In the genomic region with DNA sequence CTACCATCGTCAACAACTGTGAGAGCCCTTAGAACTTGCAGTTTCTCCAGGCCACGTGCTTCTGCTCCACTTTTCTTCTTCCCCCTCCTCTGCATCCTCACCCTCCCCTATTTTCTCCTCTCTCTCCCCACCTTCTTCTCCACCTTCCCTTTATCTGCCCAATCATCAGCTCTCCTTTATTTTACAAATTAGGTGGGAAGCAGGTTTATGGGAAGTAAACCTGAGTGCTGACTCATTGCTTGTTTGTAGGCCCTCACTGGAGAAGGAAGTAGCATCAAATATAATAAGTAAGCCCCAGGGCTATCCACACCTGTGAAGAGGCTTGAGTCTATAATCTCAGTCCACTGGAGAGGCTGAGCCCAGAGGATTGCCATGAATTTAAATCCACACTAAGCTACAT, we compare ENCODE assay signal across 26 mouse cellular contexts.
"Had no signal": no experiment of that assay in that cellular context is flagged by ENCODE, and none has a peak within 500 bp of the region (broad histone marks: within the 10 kb centered on the region; RNA-seq: fewer than 3 reads in every experiment).

No protein-coding gene starts in this region.

- ATAC-seq: hindbrain, postnatal 0 days; intestine, embryonic 16.5 days had no signal

- DNase-seq: gastrocnemius, postnatal 14 days; gastrocnemius, postnatal 36 days; heart, adult 11 months; heart, adult 2 months; heart, postnatal 14 days; heart, postnatal 36 days; kidney, adult 11 months; kidney, adult 2 months; kidney, adult 9 months; kidney, postnatal 14 days; kidney, postnatal 36 days; layer of hippocampus, adult 9-11 months; layer of hippocampus, postnatal 36 days; liver; liver, embryonic 13.5 days had no signal

- H3K4me3 ChIP-seq: heart, adult 2 months; heart, embryonic 13.5 days; heart, embryonic 15.5 days; hindbrain, embryonic 13.5 days; hindbrain, embryonic 15.5 days; kidney, embryonic 15.5 days; limb, embryonic 10.5 days; limb, embryonic 12.5 days; liver, embryonic 13.5 days; liver, embryonic 15.5 days had no signal

- H3K27ac ChIP-seq: heart, adult 2 months; heart, embryonic 13.5 days; heart, embryonic 15.5 days; hindbrain, embryonic 13.5 days; hindbrain, embryonic 15.5 days; hindbrain, postnatal 0 days; kidney, embryonic 15.5 days; kidney, postnatal 0 days; limb, embryonic 10.5 days; limb, embryonic 12.5 days; liver, embryonic 13.5 days; liver, embryonic 15.5 days had no signal

- H3K9me3 ChIP-seq: heart, embryonic 15.5 days; hindbrain, embryonic 15.5 days; kidney, embryonic 15.5 days; limb, embryonic 10.5 days; liver, embryonic 13.5 days; liver, embryonic 15.5 days had no signal

- H3K27me3 ChIP-seq: heart, embryonic 13.5 days; heart, embryonic 15.5 days; hindbrain, embryonic 13.5 days; hindbrain, embryonic 15.5 days; kidney, embryonic 15.5 days; limb, embryonic 12.5 days; liver, embryonic 13.5 days; liver, embryonic 15.5 days had no signal

- H3K4me1 ChIP-seq: heart, embryonic 13.5 days; heart, embryonic 15.5 days; hindbrain, embryonic 13.5 days; hindbrain, embryonic 15.5 days; kidney, embryonic 15.5 days; limb, embryonic 10.5 days; limb, embryonic 12.5 days; liver, embryonic 13.5 days; liver, embryonic 15.5 days had no signal

- H3K9ac ChIP-seq: heart, embryonic 13.5 days; heart, embryonic 15.5 days; hindbrain, embryonic 13.5 days; hindbrain, embryonic 15.5 days; kidney, embryonic 15.5 days; limb, embryonic 12.5 days; liver, embryonic 13.5 days; liver, embryonic 15.5 days had no signal
